Mouse (Mus musculus): Measurements from ENCODE around the gene Grid2.
A peak's percentile ranks its signal among the peaks of the same experiment; 100 is the strongest.

Gene Grid2

DNA sequence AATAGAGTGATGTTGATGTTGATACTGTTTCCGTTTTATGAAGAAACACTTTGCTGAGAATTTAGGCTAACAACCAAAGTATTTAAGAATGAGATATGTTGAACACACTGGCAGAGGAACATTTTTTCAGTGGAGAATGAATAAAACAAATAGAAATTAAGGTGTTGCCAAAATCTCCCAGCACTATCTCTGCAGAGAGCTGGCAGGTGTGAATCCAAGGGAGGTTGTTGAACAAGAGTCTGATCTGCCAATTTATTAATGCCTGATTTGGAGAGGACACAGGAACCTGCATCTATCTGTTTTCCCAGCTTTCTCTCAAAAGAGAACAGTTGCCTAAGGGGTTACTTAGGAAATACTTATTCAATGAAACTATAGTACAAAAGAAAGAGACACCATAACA is 822.2 kb downstream of the Grid2 start:
- no peak for DNase-seq

DNA sequence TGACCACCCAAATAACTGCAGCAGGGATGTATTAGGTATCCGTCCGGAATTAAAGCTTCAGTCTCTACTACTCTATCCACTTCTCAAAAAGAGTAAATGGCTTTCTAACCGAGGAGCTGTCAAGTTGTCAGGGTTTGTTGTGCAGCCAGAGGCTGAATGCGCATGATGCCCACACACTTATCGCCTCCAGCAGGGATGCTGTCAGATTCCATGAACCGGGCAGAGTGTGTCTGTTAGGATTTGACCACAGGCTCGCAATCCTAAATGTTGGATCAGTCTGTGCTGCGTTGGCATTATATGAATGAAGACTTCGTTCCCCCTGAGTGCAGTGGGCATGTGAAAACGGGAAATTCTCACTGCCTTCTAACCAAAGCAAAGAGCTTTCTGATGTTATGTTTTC is 843.0 kb downstream of the Grid2 start:
- no peak for DNase-seq

DNA sequence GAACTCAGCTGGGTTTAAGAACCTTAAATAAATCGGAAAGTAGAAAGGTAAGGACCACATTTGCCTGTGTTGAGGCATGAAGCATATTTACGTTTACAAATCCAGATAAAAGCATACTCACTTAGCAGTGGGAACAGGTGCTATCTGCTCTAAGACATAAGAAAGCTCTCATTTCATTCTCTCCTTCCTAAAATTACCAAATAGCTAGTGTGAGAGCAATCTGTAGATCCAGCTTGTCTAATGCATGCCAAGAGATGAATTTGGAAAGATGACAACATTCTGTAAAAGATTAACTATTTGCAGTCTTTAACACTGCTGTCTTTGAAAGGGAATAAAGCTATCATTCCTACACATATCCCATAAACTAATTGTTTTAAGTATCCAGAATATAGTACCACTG is 858.9 kb downstream of the Grid2 start:
- DNase-seq = no peak

DNA sequence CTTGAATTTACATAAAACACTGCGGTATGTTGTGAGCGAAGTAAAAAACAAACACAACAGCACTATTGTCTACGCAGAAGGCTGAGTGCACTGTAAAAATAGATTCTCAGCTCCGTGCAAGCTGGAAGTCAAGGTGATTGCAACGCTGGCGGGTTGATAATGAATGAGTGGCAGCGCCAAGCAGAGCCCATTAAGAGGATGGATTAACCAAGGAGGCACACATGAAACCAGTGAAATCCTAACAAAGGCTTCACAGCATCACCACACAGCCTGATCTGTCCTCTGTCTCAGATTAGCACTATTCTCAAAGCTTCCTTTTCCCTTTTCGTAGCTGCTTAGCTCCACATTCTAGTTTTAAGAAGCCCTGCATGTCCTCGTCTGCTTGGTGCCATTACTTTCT is 880.6 kb downstream of the Grid2 start:
- no peak for DNase-seq

DNA sequence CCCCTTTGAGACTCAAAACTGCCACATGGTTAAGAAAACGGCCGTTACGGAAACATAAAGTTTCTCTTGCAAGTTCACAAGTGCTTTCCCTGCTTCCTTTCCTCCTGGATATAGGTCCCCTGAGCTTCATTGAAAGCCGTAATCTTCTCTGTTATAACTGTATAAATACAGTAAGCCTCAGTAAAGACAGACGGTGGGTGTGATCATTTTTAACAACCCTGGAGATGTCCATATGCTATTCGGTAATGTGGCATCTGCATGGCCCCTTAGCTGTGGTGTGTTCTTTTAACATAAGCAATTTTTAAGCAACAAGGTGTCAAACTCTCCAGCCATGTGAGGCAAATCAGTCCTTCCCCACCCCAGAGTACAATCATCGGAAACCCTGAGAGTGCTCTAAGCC is 892.9 kb downstream of the Grid2 start:
- no peak for DNase-seq

DNA sequence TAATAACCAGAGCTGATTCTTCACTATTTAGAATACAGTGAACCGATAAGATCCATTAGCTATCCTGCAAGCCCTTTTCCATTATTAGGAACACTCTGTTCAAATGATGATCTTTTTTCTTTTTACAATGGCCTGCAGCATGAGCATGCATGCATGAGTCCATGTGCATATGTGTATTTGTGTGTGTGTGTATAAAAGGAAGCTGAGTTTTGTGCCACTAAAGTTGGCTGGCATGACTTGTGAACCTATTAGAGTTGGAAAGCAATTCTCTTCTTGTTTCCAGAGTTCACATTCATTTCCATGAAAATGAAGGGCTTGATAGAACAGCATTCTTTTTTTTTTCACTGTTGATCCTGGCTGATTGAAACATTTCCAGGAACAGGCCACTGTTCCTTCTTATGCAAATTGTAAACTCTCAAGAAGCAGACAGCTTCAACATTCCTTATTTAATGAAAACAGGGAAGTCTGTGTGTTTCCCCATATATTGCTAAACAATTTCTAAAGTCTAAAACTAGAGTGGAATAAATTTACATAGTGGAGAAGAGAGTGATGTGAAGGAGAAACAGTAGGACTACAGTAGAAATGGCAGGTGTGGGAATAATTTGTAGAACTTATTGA is 919.4 kb downstream of the Grid2 start:
- DNase-seq = no peak

DNA sequence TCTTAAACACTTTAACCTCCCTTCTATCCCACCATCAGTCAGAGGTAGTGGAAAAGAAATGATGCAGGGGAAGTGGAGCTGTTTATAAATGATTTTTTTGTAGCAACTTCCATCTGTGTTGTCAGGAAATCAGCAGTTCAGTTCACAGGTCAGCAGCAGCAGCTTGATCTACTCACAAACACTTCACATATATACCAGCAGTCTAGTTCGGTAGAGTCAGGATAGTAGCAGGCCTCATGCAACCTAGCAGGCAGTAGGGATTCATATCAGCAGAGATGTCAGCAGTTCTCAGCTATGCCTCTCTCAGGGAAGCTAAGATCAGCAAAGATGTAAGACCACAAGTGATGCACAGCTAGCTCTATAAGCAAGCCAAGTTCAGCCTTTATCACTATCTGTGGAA is 938.0 kb downstream of the Grid2 start:
- no peak for DNase-seq

DNA sequence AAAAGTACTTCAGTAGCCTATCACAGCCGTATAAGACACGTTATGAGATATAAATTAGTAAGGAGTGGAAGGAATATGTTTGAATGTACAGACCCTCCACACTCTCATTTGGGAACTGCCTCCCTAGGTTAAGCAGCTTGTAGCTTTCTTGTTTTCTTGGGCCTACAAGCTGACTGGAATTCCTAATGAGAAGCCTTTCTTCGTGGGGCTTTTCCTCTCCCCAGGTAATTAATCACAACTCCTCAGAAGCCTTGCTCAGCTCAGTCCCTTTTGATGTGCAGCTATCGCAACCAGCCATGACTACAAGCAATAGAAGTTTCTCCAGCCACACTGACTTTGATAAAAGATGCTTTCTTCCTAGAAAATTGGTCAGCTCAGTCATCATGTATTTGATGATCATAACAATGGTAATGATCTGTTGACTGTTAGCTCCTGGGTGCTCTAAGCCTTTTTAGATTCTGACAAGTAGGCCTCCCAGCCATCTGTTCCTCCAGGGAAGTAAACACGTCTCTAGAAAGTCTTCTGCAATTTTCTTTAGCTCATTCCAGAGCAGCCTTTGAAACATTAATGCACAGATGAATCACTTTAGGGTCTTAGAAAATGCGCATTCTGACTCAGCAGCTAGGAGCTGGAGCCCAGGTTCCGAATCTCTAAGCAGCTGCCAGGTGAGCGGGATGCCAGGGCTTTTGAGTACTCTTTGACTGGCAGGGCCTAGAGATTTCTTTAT is 946.9 kb downstream of the Grid2 start:
- no peak for DNase-seq

DNA sequence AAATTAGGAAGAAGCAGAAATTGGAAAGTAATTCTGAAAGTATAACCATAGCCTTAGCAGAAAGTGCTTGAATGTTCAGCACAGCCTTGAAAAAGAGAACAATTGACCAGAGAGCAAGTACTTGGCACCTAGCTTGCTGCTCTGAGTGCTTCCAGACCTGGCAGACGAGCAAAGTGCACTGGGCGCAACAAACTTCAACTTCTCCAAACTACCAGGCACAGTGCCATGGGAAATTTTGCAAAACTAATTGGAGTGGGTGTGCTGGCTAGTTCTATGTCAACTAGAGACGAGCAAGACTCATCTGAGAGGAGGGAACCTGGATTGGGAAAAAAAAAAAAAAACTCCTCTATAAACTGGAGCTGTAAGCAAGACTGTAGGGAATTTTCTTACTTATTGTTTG is 980.7 kb downstream of the Grid2 start:
- DNase-seq = no peak

DNA sequence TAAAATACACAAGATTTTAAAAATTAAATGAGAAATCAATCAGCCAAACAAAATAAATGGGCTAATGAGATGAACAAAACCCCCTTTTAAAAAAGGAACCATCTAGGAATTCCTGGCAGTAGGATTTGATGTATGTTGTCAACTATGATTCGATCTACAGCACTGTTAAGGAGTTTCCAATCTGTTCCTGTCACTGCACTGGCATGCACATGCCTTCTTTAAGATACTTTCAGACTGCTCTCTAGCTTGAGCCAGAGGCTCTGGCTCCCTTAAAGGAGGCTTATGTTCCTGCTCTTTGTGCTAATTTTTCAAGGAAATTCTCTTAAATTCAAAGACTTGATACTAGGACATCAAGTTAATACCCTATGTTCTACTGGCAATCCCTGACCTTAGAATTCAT is 984.9 kb downstream of the Grid2 start:
- DNase-seq = no peak

DNA sequence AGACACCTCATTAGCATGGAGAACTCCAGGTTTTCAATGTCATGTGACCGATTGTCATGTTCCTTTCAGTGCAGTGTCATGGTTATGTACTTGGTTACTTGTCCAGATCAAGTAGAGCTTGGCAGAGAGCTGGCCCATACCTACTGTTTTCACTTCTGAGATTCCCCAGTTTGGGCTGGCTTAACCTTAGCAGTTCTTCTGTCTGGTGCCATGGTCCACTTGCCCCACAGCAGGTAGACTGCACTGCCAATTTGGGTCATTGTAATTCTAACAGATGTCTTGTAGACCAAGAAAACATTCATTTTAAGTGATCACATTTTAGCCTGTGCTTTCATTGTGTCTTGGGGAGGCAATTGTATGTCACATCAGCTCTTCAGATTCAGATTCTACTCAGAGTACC is 990.3 kb downstream of the Grid2 start:
- no peak for DNase-seq

DNA sequence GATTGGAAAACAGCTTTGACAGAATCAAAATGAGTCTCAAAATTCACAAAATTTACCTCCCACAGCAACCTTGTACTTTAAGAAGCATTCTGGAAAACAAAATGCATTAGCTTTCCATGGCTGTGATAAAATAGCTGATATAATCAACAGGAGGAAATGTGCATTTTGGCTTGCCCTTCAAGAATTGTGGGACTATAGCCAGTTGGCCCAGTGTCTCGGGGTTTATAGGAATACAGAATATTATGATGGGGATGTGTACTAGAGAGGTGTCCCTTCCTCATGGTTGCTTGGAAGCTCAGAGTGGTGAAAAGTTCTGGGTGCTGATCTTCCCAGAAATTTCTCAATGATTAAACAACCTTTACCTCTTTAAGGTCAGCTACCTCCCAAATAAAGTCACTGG is 995.4 kb downstream of the Grid2 start:
- DNase-seq = no peak

DNA sequence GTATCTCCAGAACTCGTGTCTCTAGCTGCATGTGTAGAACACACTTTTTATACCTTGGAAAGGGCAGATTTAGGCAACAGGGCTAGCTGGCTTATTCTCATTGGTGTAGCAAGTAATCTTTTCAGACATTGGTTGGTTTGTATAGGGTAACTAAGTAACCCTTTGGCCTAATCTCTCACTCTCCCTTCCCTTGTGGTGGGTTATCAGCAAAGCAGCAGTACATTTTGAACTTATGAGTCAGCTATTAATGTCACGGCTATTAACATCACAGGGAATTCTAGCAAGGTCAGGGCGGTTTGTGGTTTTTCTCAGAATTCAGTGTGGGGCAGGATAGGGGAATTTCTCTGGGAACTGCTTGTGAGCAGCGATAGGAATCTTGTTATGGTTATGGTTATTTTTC is 1007.8 kb downstream of the Grid2 start:
- DNase-seq = no peak

DNA sequence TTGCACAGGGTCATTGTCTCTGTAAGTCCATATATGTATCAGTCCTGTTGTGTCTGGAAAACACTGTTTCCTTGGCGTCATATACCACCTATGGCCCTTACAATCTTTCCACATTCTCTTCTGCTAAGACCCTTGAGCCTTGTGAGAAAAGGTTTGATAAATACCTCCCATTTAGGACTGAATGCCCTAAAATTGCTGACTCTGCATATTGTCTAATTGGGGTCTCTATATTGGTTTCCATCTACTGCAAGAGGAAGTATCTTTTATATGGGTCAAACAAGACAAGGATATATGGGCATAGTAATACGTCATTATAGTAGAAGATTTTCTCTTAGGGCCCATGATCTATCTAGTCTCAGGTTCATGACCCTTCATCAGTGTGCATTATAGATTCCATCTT is 1008.5 kb downstream of the Grid2 start:
- DNase-seq = no peak

DNA sequence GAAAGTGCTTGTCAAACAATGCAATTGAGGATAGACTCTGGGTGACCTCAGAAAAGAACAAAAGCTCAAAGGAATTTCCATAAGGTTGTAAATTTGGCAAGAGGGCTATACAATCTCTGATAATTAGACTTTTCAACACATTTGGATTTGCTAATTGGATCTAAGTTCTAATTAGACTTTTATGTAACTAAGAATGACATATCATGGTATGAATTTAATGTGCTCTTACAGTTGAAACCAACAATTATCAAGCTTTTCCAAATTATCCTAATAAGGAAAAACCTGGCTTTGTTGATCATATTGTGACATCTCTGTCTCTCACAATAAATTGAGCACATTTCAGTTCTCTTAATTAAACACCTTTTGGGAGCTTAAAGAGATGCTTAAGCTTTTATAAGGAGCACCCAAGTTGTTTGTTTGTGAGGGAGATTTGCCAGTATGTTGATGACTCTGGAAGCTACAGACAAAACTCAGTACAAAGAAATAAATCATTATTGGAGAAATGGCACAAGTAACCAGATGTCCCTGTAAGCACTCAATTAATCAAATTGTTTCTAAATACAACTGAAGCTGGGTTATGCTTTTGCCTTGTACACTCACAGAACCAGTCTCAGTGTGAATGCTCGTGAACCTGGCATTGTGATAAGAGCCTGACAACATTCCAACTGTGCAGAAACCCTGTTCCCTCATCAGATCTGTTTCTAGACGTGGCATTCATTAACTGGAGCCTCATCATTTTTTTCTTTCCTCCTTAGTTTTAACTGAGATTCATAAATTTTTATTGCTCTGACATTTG is 1018.8 kb downstream of the Grid2 start:
- no peak for DNase-seq

DNA sequence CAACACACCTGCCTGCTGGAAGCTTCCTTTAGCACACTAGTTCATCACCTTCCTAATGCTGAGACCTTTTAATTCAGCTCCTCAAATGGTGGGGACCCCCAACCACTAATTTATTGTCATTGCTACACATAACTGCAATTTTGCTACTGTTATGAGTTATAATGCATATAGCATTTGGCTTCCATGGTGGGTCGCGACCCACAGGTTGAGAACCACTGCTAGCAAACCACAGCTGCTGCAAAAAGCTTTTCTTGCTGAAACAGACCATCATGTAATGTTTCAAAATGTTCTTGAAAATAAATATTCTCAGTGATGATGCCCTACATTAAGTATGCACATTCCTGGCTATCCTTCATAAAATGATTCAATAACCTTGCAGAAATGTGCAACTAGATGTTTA is 1024.3 kb downstream of the Grid2 start:
- no peak for DNase-seq

DNA sequence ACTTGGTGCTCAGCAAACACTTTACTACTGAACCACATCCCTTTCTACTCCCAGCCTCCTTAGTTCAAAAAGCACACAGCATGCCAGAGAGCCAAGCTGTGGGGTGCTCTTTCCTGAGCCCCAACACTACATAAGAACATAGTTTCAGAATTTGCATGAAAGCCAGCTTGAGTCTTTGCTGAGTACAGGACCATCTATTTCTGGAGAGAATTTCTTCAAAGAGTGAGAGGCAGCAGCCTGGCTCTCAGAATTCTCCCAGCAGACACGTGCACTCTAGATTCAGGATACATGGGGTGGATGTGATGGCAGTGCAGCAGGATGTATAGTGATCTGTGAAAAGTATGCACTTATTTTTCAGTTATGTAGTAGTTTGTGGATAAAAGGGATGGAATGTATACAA is 1038.1 kb downstream of the Grid2 start:
- DNase-seq = no peak

DNA sequence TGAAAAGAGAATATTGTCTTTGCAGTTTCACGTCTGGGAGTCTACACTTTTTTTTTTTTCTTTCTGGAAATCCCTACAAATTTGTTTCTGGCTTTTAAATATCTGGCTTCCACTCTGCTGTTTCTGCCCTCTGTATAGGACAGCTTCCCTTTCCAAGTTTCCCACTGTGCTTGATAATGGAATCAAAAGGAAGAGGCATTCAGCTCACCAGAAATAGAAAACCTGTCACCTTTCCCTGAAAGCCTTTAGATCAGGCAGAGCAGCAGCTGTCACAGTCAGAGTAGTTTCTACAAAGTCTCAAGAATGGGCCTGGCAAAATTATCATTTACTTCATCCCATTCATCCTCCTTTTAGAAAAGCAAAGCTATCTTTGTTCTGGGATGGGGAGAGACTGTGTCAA is 1042.0 kb downstream of the Grid2 start:
- no peak for DNase-seq

DNA sequence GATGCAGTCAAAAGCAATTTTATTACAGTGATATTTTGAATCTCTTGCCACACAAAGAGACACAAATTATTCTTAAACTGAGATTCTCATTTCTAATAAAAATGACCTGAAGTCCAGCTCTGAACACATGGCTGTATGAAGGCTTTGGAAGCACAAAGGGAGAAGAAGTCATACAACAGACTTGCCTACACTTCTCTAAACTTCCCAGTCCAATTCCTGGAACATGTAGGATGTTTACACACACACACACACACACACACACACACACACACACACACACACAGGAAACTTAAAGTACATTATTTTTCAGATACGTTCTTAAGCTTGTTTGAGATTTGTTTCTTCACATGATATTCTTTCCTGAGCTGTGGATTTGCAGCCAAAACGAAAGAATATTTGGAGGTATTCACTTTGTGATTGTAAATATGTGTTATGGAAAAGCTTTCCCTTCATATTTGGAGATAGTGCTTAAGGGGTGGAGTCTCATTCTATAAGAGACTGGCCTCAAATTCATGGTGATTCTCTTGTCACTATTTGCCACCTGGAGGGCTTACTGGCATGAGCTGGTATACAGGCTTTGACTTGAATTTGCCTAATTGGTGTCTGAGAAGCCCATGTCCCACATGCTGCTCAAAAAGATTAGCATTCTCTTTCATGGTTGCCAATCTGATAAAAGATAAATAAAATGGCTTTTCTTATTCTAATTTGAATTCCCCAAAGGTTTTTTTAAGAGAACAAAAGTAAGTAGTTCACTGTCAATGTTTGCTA is 1049.2 kb downstream of the Grid2 start:
- no peak for DNase-seq

DNA sequence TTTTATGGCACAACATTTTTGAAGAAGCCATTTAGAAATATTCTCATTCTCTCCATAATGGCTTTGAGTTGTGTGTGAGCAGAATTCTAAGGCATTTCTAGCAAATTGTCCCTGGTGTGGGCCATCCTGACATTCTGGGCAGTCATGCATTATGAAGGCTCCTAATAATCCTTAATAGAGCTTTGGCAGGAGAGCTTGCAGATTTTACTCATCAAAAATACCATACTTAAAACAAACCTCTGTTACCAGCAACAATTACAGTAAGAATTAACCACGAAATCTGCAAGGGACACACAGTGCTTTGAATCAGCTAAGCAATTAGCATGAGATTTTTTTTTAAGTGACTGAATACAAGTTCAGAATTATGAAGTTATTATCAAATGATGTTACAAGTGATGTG is 1053.0 kb downstream of the Grid2 start:
- DNase-seq = no peak

DNA sequence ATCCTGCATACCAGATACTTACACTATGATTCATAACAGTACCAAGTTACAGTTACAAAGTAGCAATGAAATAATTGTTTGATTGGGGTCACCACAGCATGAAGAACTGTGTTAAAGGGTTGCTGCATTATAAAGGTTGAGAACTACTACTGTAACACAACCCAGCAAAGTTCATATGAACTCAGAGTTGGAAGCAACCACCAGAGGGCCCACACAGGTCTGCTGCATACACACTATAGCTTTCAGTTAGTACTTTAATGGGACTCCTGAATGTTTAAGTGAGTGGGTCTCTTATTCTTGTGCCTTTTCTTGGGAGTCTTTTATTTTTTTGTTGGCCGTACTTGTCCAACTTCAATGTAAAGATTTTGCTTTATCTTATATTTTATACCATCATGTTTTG is 1057.5 kb downstream of the Grid2 start:
- DNase-seq = peak; percentile 1 to 4

DNA sequence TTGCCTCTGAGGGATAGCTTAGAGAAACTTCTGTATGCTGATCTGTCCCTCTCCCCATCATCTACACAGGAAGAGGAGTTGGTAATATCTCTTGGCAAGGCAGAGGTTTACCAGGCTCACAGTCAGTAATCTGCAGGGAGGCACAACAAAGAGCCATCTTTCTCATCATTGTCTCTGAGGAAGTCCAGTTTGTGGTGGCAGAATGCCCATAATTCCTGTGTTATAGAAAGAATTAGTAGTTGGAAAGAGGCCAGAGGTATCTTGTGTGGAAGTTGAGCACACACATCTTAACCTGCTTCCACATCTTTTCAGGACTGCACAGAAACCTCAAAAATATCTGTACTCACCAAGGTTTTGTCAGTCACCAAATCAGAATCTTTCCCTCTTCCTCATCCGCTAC is 1071.3 kb downstream of the Grid2 start:
- DNase-seq = no peak

DNA sequence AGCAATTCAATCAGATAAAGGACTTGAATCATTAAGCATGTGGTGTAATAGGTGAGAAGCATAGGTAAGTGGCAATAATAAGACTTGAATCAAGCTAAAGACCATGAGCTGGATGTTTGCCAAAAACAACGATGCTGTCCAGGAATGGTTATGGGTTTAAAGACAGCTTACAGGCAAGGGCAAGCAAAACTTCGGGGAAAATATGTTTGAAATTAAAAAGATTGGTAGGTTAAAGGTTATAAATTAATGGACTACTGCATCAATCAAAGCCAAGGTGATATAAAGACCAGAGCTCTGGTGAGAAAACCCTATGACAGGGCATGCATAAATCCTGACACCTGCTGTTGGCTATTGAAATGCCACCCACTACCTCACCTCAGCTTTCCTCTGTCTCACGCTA is 1072.2 kb downstream of the Grid2 start:
- no peak for DNase-seq

Data from kidney, postnatal 4 days (tissue).